Mouse (Mus musculus) megakaryocyte, embryonic 14.5 days (primary cell): ENCODE data around the gene St6galnac3.
"Not testable (repeated sequence)": the region's sequence is repeated elsewhere in the genome, so short reads cannot be mapped to it uniquely, and the experiment has no call there.

ENCODE experiments used
- FLI1 ChIP-seq: IDR thresholded peaks from 2 replicates; pipeline ENCODE4 v1.6.1; 2012; ENCODE audit warnings: low read length, inconsistent platforms, mixed read lengths
- GATA1 ChIP-seq: IDR thresholded peaks from 3 replicates; pipeline ENCODE4 v1.6.1; 2012; ENCODE audit warnings: mixed read lengths, low read length, inconsistent platforms, borderline replicate concordance

GRCm38 (mm10) chr3:153755785-153756326 is 30.9 kb upstream of the St6galnac3 start:
- TF ChIP-seq GATA1, FLI1: not testable (repeated sequence)
